Mouse (Mus musculus) cerebellum, postnatal 25 days (tissue): ENCODE data around the gene Actn1.
A peak's percentile ranks its signal among the peaks of the same experiment; 100 is the strongest.

Experiments used
- DNase-seq, 2 experiments: peaks; one replicate each; pipeline ENCODE4 v3.0.0; 2021; ENCODE audit warnings: mixed read lengths in 2 of 2

Actn1 gene

DNA sequence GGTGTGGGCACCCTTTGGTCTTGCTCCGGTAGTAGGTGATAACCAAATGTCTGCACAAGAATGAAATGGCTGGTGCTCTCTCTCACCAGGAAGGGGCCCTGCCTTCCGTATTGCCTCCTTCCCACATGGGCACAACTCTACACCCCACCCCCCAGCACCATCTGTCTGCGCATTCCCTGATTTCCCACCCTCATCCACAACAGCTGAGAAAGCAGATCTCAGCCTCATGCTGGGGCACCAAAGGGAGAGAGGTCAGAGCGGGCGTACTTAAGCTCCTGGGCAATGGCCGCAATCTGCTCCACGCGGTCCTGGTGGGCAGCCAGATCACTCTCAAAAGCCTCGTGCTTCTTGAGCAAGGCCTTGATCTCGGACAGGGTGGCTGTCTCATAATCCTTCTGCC, 82.1 kb downstream of the Actn1 start:
- DNase-seq: no peak

DNA sequence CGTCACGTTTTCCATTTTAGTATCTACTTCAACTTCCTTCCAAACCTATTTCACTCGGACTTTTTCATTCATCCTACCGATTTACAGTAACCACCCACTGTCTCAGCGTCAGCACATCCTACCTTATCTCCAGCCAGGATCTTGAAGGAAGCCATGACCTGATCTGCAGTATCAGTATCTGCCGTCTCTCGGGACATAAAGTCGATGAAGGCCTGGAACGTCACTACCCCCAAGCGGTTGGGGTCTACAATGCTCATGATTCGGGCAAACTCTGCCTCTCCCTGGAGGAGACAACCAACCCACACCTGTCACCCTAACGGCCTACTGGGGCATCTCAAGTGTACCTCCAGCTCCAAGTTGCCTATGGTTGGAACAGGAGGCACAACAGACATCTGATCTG, 91.4 kb downstream of the Actn1 start:
- peak; percentile 34 to 40 for DNase-seq

- DNase-seq: peak; percentile 92 to 96
Measured at GRCm38 (mm10) chr12:80168178-80168686, 91.9 kb downstream of the Actn1 start.

GRCm38 (mm10) chr12:80167321-80167720, 92.8 kb downstream of the Actn1 start:
- no peak for DNase-seq

GRCm38 (mm10) chr12:80166651-80167050, 93.5 kb downstream of the Actn1 start:
- peak in 1 of 2 experiments; percentile 33 for DNase-seq

DNA sequence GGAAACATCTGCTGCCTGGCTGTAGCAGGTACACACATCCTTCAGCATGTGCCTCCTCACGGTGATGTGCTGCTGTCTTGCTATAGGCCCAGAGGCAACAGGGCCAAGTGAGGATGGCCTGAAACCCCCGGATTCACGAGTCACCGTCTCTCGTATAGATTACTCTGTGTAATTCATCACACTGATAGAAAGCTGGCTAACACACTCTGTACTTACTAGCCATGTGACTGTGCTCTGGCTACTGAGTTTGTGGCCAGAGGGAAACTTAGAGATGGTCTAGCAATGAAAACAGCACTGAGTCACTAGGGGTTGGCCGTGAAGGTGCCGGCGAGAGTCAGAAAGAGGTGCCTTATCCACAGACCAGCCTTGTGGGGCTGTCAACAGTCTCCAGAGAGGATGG, 95.6 kb downstream of the Actn1 start:
- no peak for DNase-seq

- DNase-seq: no peak
Measured at GRCm38 (mm10) chr12:80162448-80162847, 97.7 kb downstream of the Actn1 start.

GRCm38 (mm10) chr12:80157675-80158074, 102.5 kb downstream of the Actn1 start:
- DNase-seq: no peak

- peak; percentile 46 to 75 for DNase-seq
Measured at GRCm38 (mm10) chr12:80153687-80154326, 106.4 kb downstream of the Actn1 start.

DNA sequence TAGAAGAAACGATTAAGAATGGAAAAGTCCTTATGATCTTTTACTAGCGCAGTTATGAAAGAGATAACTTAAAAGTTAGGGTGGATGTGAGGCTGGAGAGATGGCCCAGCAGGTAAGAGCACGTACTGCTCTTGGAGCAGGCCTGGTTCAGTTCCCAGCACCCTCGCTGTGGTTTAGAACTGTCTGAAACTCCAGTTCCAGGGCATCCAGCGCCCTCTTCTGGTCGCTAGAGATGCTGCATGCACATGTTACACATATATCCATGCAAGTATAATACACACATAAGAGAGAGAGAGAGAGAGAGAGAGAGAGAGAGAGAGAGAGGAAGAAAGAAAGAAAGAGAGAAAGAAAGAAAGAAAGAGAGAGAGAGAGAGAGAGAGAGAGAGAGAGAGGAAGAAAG, 107.1 kb downstream of the Actn1 start:
- DNase-seq: no peak

- DNase-seq: no peak
Measured at GRCm38 (mm10) chr12:80151821-80152220, 108.3 kb downstream of the Actn1 start.

- DNase-seq: peak in 1 of 2 experiments; percentile 28
Measured at GRCm38 (mm10) chr12:80150624-80151023, 109.5 kb downstream of the Actn1 start.

- no peak for DNase-seq
Measured at GRCm38 (mm10) chr12:80147563-80148214, 112.5 kb downstream of the Actn1 start.

- DNase-seq: peak; percentile 72 to 84
Measured at GRCm38 (mm10) chr12:80146227-80147223, 113.6 kb downstream of the Actn1 start.

DNA sequence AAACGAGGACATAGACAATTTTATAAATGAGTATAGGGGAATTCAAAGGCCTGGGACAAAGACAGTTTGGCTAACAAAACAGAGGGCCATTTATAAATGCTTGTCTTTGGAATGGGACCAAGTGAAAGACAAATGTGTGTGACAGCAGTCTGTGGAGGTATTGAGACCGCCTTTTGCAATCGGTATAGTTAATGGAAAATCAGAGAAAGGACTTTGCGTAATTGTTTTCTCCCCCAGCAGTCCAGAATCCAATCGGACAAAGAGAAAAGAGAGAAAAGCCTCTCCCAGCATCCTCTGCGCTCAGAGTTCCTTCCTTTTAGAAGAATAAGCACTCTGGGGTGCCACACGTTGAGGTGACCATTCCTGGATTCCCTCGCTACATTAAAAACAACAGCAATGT, 114.8 kb downstream of the Actn1 start:
- DNase-seq: no peak

GRCm38 (mm10) chr12:80144846-80145245, 115.3 kb downstream of the Actn1 start:
- DNase-seq: no peak

GRCm38 (mm10) chr12:80141470-80141869, 118.7 kb downstream of the Actn1 start:
- peak; percentile 65 to 77 for DNase-seq

GRCm38 (mm10) chr12:80141011-80141410, 119.2 kb downstream of the Actn1 start:
- DNase-seq: no peak

GRCm38 (mm10) chr12:80137744-80138143, 122.4 kb downstream of the Actn1 start:
- DNase-seq: no peak

DNA sequence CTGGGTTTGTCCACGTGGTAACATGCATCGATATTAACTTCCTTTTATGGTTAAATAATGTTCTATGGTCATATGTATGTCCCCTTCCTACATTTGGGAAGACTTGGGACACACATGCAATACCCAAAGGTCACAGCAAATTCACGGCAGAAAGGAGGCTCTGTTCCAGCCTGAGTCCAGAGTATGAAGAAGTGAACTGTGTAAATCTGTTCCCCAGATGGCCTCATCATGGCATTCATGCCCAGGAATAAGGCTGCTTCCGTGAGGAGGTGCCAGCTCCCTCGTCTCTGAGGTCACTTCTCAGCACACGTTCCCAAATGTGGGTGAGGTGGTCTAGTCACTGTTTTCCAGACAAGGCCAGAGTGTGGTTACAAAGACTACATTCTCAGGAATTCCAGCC, 122.9 kb downstream of the Actn1 start:
- no peak for DNase-seq

GRCm38 (mm10) chr12:80136264-80136930, 123.8 kb downstream of the Actn1 start:
- DNase-seq: no peak

GRCm38 (mm10) chr12:80135173-80135572, 125.0 kb downstream of the Actn1 start:
- no peak for DNase-seq
